Mouse (Mus musculus) kidney, adult 10 weeks (tissue): ENCODE data around the gene Csrnp1. TPM values are rescaled to one million over a fixed set of nuclear protein-coding genes. Genes with fewer than 3 reads are reported as not detected.

Source experiments
- polyA plus RNA-seq: library from polyadenylated mRNA; stranded (reverse); fragments of 350-450 nt; fragmentation: Illumina TruSeq; extraction: RNeasy Lipid Tissue Mini Kit (QIAGEN cat#74804); gene quantifications from one replicate; pipeline ENCODE4 v1.2.3, GENCODE M21; 2014; ENCODE audit warnings: low read depth, low replicate concordance

The Csrnp1 gene
- polyA plus RNA-seq: not detected

GRCm38 (mm10) chr9:119984536-119985011 lies at the start of gene Csrnp1:
TSS of gene Csrnp1 (minus strand) at chr9:119984658.

GRCm38 (mm10) chr9:120023086-120023811 lies 38.8 kb upstream of the Csrnp1 start, which contains the start of gene Xirp1:
TSS of gene Xirp1 (minus strand) at chr9:120023598.

GRCm38 (mm10) chr9:119937005-119937773 lies 47.3 kb downstream of the Csrnp1 start, which contains the start of the genes Gorasp1 and Ttc21a:
TSS of gene Gorasp1 (minus strand) at chr9:119937565.
TSS of gene Ttc21a (plus strand) at chr9:119937606.

Other genes starting within 250 kb of the Csrnp1 start
- gene Scn11a, start 159.2 kb downstream of the Csrnp1 start, polyA plus RNA-seq: not detected
- gene Wdr48, start 89.8 kb downstream of the Csrnp1 start, polyA plus RNA-seq: 46.8 TPM
- gene Gorasp1, start 47.1 kb downstream of the Csrnp1 start, polyA plus RNA-seq: 2.5 TPM
- gene Ttc21a, start 47.1 kb downstream of the Csrnp1 start, polyA plus RNA-seq: not detected
- not detected for gene Xirp1, start 38.9 kb upstream of the Csrnp1 start, polyA plus RNA-seq
- 2.6 TPM for gene Cx3cr1, start 85.2 kb upstream of the Csrnp1 start, polyA plus RNA-seq
- gene Ccr8, start 107.5 kb upstream of the Csrnp1 start, polyA plus RNA-seq: not detected
- gene Slc25a38, start 125.7 kb upstream of the Csrnp1 start, polyA plus RNA-seq: 1.4 TPM
- 115 TPM for gene Rpsa, start 143.0 kb upstream of the Csrnp1 start, polyA plus RNA-seq
- gene Mobp, start 165.0 kb upstream of the Csrnp1 start, polyA plus RNA-seq: not detected